Mouse (Mus musculus): ENCODE data around the gene Rnh1. TPM values are rescaled to one million over a fixed set of nuclear protein-coding genes. Genes with fewer than 3 reads are reported as not detected.
A peak's percentile ranks its signal among the peaks of the same experiment; 100 is the strongest.

Gene Rnh1
- polyA plus RNA-seq, 1 experiment from 2014 or later: 56.1 TPM

GRCm38 (mm10) chr7:141131024-141131820 lies 41.4 kb downstream of the Rnh1 start:
- H3K27ac ChIP-seq: peak overlapping the region; percentile 38; the same call in 1 of the 2 replicates
- ATAC-seq (ENCODE audit: low FRiP score): peak; percentile 99
- under 1% methylated on average over 59 of the region's 59 CpGs for WGBS

GRCm38 (mm10) chr7:141123517-141123856 lies 49.2 kb downstream of the Rnh1 start:
- Histone ChIP-seq H3K4me2 (replicated peaks) (peak overlapping the region; percentile 61), H3K36me3 (replicated peaks; ENCODE audit: control insufficient read depth, insufficient read depth) (no peaks in the 10 kb centered on the region), H3K9me3 (ENCODE audit: control insufficient read depth, low read length) (no peaks in the 10 kb centered on the region), H3K4me3 (replicated peaks; ENCODE audit: low read length) (peak overlapping the region; percentile 54), H3K27me3 (ENCODE audit: control insufficient read depth, insufficient read depth, low read length) (no peaks in the 10 kb centered on the region), H3K9ac (peak overlapping the region; percentile 76), H3K27ac (peak overlapping the region; percentile 77), H3K4me1 (replicated peaks; ENCODE audit: control insufficient read depth, insufficient read depth, low read length) (0 out of 2 replicates have a peak, but pooled peaks cover 4% of the 10 kb centered on the region)
- ATAC-seq (ENCODE audit: low FRiP score) (0 out of 2 replicates have a peak, but pooled peaks have one; percentile 19), DNase-seq (ENCODE audit: low spot score) (no peak)
- WGBS: 2% methylated on average over 15 of the region's 15 CpGs

More at GRCm38 (mm10) chr7:141131024-141131820, 41.4 kb downstream of the Rnh1 start:
- DNase-seq (ENCODE audit: low spot score): peak; percentile 96
- Histone ChIP-seq H3K4me1 (replicated peaks; ENCODE audit: control insufficient read depth, insufficient read depth, low read length) (peaks cover 15% of the 10 kb centered on the region), H3K9ac (peak overlapping the region; percentile 76), H3K4me2 (replicated peaks) (peak overlapping the region; percentile 81), H3K36me3 (replicated peaks; ENCODE audit: control insufficient read depth, insufficient read depth) (peaks cover 13% of the 10 kb centered on the region), H3K4me3 (replicated peaks; ENCODE audit: low read length) (peak overlapping the region; percentile 66), H3K9me3 (ENCODE audit: control insufficient read depth, low read length) (no peaks in the 10 kb centered on the region), H3K27me3 (ENCODE audit: control insufficient read depth, insufficient read depth, low read length) (no peaks in the 10 kb centered on the region)

- DNase-seq (ENCODE audit: low spot score) (peak; percentile 81), ATAC-seq (ENCODE audit: low FRiP score) (peak; percentile 96)
- no peaks in the 10 kb centered on the region for H3K36me3 ChIP-seq (replicated peaks; ENCODE audit: control insufficient read depth, insufficient read depth)
- H3K27ac ChIP-seq: peak overlapping the region; percentile 77
- peak overlapping the region; percentile 61 for H3K4me2 ChIP-seq (replicated peaks)
- 3% methylated on average over 29 of the region's 29 CpGs for WGBS
- H3K4me1 ChIP-seq (replicated peaks; ENCODE audit: control insufficient read depth, insufficient read depth, low read length): 0 out of 2 replicates have a peak, but pooled peaks cover 4% of the 10 kb centered on the region
- H3K9me3 ChIP-seq (ENCODE audit: control insufficient read depth, low read length): no peaks in the 10 kb centered on the region
- H3K9ac ChIP-seq: peak overlapping the region; percentile 76
- H3K27me3 ChIP-seq (ENCODE audit: control insufficient read depth, insufficient read depth, low read length): no peaks in the 10 kb centered on the region
- H3K4me3 ChIP-seq (replicated peaks; ENCODE audit: low read length): peak overlapping the region; percentile 54
These were observed 49.8 kb downstream of the Rnh1 start for GRCm38 (mm10) chr7:141122689-141123516.

GRCm38 (mm10) chr7:141122245-141122644 lies 50.4 kb downstream of the Rnh1 start, which contains the start of gene Ptdss2:
Gene Ptdss2, plus strand, starts transcription at chr7:141122382.
- peak within 1 kb of the TSS; percentile 77 for H3K27ac ChIP-seq
- peak within 1 kb of the TSS; percentile 54 for H3K4me3 ChIP-seq (replicated peaks; ENCODE audit: low read length)
- H3K9ac ChIP-seq: peak within 1 kb of the TSS; percentile 76
- H3K36me3 ChIP-seq (replicated peaks; ENCODE audit: control insufficient read depth, insufficient read depth): no peaks in the 10 kb centered on the region
- DNase-seq (ENCODE audit: low spot score) (no peak), ATAC-seq (ENCODE audit: low FRiP score) (no peak)
- no peaks in the 10 kb centered on the region for H3K27me3 ChIP-seq (ENCODE audit: control insufficient read depth, insufficient read depth, low read length)
- peak within 1 kb of the TSS; percentile 61 for H3K4me2 ChIP-seq (replicated peaks)
- no peaks in the 10 kb centered on the region for H3K9me3 ChIP-seq (ENCODE audit: control insufficient read depth, low read length)
- 0 out of 2 replicates have a peak, but pooled peaks cover 4% of the 10 kb centered on the region for H3K4me1 ChIP-seq (replicated peaks; ENCODE audit: control insufficient read depth, insufficient read depth, low read length)
- 54% methylated on average over 14 of the region's 14 CpGs for WGBS

- H3K4me3 ChIP-seq (replicated peaks; ENCODE audit: low read length): no peak overlapping the region
- DNase-seq (ENCODE audit: low spot score) (no peak), ATAC-seq (ENCODE audit: low FRiP score) (no peak)
- H3K36me3 ChIP-seq (replicated peaks; ENCODE audit: control insufficient read depth, insufficient read depth): no peaks in the 10 kb centered on the region
- 0 out of 2 replicates have a peak, but pooled peaks cover 4% of the 10 kb centered on the region for H3K4me1 ChIP-seq (replicated peaks; ENCODE audit: control insufficient read depth, insufficient read depth, low read length)
- 81% methylated on average over 5 of the region's 5 CpGs for WGBS
- H3K4me2 ChIP-seq (replicated peaks): no peak overlapping the region
- H3K9ac ChIP-seq: no peak overlapping the region
- H3K9me3 ChIP-seq (ENCODE audit: control insufficient read depth, low read length): no peaks in the 10 kb centered on the region
- peaks cover 6% of the 10 kb centered on the region; the same call in 1 of the 2 replicates for H3K27me3 ChIP-seq (ENCODE audit: control insufficient read depth, insufficient read depth, low read length)
- no peak overlapping the region for H3K27ac ChIP-seq
These were observed 51.6 kb downstream of the Rnh1 start for GRCm38 (mm10) chr7:141121051-141121531.

GRCm38 (mm10) chr7:141120605-141121004 lies 52.1 kb downstream of the Rnh1 start:
- H3K9ac ChIP-seq: no peak overlapping the region
- H3K36me3 ChIP-seq (replicated peaks; ENCODE audit: control insufficient read depth, insufficient read depth): no peaks in the 10 kb centered on the region
- ATAC-seq (ENCODE audit: low FRiP score): no peak
- no peak overlapping the region for H3K4me3 ChIP-seq (replicated peaks; ENCODE audit: low read length)
- WGBS: 89% methylated on average over 3 of the region's 3 CpGs
- peaks cover 6% of the 10 kb centered on the region; the same call in 1 of the 2 replicates for H3K27me3 ChIP-seq (ENCODE audit: control insufficient read depth, insufficient read depth, low read length)
- no peak overlapping the region for H3K4me2 ChIP-seq (replicated peaks)
- no peak overlapping the region for H3K27ac ChIP-seq
- H3K4me1 ChIP-seq (replicated peaks; ENCODE audit: control insufficient read depth, insufficient read depth, low read length): 0 out of 2 replicates have a peak, but pooled peaks cover 4% of the 10 kb centered on the region
- DNase-seq (ENCODE audit: low spot score): no peak
- H3K9me3 ChIP-seq (ENCODE audit: control insufficient read depth, low read length): no peaks in the 10 kb centered on the region

GRCm38 (mm10) chr7:141119487-141119886 lies 53.2 kb downstream of the Rnh1 start:
- 76% methylated on average over 3 of the region's 3 CpGs for WGBS
- no peak for DNase-seq (ENCODE audit: low spot score)
- no peaks in the 10 kb centered on the region for H3K9me3 ChIP-seq (ENCODE audit: control insufficient read depth, low read length)

GRCm38 (mm10) chr7:141117636-141118035 lies 55.0 kb downstream of the Rnh1 start, which contains the start of gene Ano9:
Gene Ano9, minus strand, starts transcription at chr7:141117806.
- DNase-seq (ENCODE audit: low spot score) (no peak), ATAC-seq (ENCODE audit: low FRiP score) (no peak)
- H3K4me1 ChIP-seq (replicated peaks; ENCODE audit: control insufficient read depth, insufficient read depth, low read length): no peaks in the 10 kb centered on the region
- H3K9me3 ChIP-seq (ENCODE audit: control insufficient read depth, low read length): no peaks in the 10 kb centered on the region
- H3K27me3 ChIP-seq (ENCODE audit: control insufficient read depth, insufficient read depth, low read length): peaks cover 6% of the 10 kb centered on the region; the same call in 1 of the 2 replicates
- WGBS: 21% methylated on average over 8 of the region's 9 CpGs
- no peak within 1 kb of the TSS for H3K9ac ChIP-seq
- no peak within 1 kb of the TSS for H3K27ac ChIP-seq
- H3K4me3 ChIP-seq (replicated peaks; ENCODE audit: low read length): no peak within 1 kb of the TSS
- H3K36me3 ChIP-seq (replicated peaks; ENCODE audit: control insufficient read depth, insufficient read depth): no peaks in the 10 kb centered on the region
- H3K4me2 ChIP-seq (replicated peaks): no peak within 1 kb of the TSS

More at GRCm38 (mm10) chr7:141119487-141119886, 53.2 kb downstream of the Rnh1 start:
- Histone ChIP-seq H3K27ac (no peak overlapping the region), H3K36me3 (replicated peaks; ENCODE audit: control insufficient read depth, insufficient read depth) (no peaks in the 10 kb centered on the region), H3K9ac (no peak overlapping the region), H3K27me3 (ENCODE audit: control insufficient read depth, insufficient read depth, low read length) (peaks cover 6% of the 10 kb centered on the region; the same call in 1 of the 2 replicates), H3K4me3 (replicated peaks; ENCODE audit: low read length) (no peak overlapping the region), H3K4me1 (replicated peaks; ENCODE audit: control insufficient read depth, insufficient read depth, low read length) (0 out of 2 replicates have a peak, but pooled peaks cover 4% of the 10 kb centered on the region), H3K4me2 (replicated peaks) (no peak overlapping the region)
- ATAC-seq (ENCODE audit: low FRiP score): no peak

All from hindbrain, embryonic 14.5 days (tissue).